Mouse (Mus musculus): ENCODE data around the gene Rtn4r.

Gene Rtn4r

GRCm38 (mm10) chr16:18127241-18127861, at the start of gene Rtn4r:
TSS of gene Rtn4r (plus strand) at chr16:18127642.
- no peak for DNase-seq (ENCODE audit: low spot score in 2 of 2)

GRCm38 (mm10) chr16:18078314-18079015, 49.0 kb upstream of the Rtn4r start:
- DNase-seq (ENCODE audit: low spot score in 2 of 2) = no peak

- DNase-seq (ENCODE audit: low spot score in 2 of 2) = no peak
These were observed 48.1 kb upstream of the Rtn4r start for GRCm38 (mm10) chr16:18079300-18079699.

DNA sequence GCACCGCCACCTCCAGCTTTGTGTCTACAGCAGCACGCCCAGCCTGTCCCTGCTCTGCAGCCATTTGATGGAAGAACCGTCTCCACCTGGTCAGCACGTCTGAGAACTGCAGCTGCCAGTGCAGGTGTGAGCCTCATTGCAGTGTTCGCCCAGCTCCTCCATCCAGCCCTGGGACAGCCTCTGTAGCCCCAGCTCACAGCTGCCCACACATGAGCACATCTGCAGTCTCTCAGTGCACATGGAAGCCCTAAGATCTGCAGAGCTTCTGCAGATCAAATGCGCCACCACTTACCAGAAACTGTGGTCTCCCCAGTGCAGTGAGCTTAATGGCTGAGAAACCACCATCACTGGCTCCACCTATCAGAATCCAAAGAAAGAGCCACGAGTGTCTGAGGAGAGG, 47.3 kb upstream of the Rtn4r start:
- DNase-seq (ENCODE audit: low spot score in 2 of 2) = no peak

GRCm38 (mm10) chr16:18081149-18081827, 46.2 kb upstream of the Rtn4r start:
- DNase-seq (ENCODE audit: low spot score in 2 of 2) = no peak

DNA sequence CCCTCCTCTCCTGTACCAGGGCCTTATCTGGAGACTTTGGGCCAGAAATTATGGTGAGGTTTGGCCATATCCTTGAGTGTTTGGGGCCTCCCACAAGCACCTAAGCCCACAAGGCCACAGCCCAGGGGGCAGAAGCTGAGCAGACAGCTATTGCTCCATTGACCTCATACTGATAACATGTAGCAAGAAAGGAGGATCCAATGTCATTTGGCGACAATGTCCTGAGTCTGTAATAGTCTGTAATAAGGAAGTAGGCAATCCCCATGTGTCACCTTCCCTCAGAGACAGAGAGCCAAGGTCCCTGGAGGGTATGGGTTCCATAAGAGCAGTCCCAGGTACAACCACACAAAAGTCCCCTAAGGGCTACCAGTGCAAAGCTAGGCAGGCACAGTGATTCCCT, 45.2 kb upstream of the Rtn4r start:
- DNase-seq (ENCODE audit: low spot score in 2 of 2) = no peak

DNA sequence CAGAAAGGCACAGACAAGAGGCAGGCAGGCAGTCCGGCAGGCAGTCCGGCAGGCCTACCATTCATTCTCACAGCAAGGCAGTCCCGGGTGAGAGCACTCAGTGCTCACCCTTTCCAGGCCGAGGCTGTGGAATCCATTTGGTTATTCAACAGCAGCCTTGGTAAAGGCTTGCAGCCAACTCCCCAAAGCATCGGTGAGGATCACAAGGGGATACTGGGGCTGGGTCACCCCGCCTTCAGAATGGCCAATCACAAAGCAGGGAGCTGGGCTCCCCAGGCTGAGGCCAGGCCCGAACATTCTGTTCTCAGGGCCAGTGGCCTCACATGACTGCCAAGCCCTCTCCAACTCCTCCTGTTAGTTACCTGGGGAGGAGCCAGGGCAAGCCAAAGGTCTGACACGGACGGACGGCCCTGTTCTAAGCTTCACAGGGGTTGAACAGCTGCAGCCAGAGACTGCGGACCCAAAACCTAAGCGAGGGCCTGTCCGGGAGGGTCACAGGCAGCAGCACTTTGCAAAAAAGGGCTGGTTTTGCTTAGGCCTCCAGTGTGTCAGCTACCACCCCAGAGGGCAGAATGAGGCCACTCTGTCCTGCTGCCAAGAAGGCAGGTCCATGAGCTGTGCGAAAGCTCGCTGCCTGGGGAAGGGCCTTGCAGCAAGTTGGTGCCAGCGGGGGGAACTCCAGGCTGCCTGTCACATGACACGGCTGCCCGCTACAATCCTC, 44.1 kb upstream of the Rtn4r start:
- DNase-seq (ENCODE audit: low spot score in 2 of 2) = no peak

DNA sequence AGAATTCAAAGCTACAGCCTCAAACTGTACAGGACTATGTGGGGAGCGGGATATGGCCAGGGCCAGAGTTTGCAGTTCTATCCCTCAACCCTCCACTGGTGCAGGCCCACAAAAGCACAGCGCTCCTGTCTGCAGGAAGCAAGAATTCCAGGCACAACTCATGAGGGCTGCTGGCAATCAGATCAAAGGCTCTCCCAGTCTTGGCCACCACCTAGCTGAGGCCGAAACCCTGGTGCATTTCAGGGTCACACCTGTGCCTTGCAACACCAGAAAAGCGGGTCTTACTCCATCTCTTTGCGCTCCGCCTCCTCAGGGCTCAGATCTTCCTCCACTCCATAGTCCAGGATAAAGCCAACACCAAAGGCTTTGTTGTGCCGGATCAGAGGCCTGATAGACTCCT, 43.2 kb upstream of the Rtn4r start:
- DNase-seq (ENCODE audit: low spot score in 2 of 2) = no peak

- DNase-seq (ENCODE audit: low spot score in 2 of 2) = no peak
These were observed 40.3 kb upstream of the Rtn4r start for GRCm38 (mm10) chr16:18087101-18087500.

- no peak for DNase-seq (ENCODE audit: low spot score in 2 of 2)
These were observed 31.1 kb upstream of the Rtn4r start for GRCm38 (mm10) chr16:18096348-18096747.

DNA sequence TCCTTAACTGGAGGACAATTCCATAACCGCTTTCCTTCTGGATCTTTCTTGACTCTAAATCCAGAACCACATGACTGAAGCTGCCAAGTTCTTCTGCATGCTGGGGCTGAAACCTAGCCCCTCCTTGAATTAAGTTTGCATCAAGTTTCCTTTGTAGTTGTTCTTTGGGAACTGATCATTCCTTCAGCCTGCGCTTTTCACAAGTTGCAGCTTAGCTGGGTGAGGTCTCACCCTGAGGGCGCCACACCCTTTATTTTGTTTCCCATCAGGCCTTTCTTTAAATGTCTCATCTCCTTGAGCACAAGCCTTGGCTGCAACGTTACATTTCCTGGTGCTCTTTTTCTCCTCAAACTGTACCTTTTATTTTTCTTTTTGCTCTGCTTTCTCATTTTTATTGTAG, 24.6 kb upstream of the Rtn4r start:
- DNase-seq (ENCODE audit: low spot score in 2 of 2) = no peak

GRCm38 (mm10) chr16:18103366-18103765, 24.1 kb upstream of the Rtn4r start:
- DNase-seq (ENCODE audit: low spot score in 2 of 2) = no peak

- DNase-seq (ENCODE audit: low spot score in 2 of 2) = no peak
These were observed 23.6 kb upstream of the Rtn4r start for GRCm38 (mm10) chr16:18103808-18104207.

DNA sequence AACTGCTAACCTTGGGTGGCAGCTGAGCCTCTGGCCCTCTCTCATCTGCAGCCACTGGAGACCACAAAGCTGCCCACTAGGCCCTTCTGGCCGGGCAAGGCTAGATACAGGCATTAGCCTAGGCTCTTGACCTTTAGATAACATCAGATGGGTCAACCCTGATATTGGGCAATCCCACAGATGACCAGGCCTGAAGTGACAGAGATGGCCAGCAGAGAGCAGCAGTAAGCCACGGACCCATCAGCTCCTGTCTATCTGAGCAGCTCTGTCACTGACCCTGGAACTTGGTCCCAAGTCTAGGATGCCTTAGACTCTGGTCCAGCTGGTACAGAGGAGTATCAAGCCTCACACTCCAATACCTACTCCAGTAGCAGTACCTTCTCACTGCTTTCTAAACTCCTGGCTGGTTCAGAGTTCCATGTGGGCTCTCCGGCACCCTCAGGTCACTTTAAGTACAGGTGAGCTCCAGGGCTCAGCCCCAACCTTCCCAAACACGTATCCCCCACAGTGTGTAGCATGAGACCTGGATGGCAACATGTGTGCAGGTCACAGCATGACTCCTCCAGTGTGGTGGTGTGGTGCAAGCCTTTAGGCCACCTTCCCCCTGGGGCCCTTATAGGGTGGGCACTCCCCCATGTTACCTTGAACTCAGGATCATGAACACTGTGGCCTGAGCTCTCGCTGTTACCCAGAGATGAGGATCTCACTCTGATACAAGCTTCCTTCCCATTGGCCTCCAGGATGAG, 19.0 kb upstream of the Rtn4r start:
- peak in 1 of 2 experiments; percentile 41 for DNase-seq (ENCODE audit: low spot score in 2 of 2)

GRCm38 (mm10) chr16:18111042-18111441, 16.4 kb upstream of the Rtn4r start:
- no peak for DNase-seq (ENCODE audit: low spot score in 2 of 2)

DNA sequence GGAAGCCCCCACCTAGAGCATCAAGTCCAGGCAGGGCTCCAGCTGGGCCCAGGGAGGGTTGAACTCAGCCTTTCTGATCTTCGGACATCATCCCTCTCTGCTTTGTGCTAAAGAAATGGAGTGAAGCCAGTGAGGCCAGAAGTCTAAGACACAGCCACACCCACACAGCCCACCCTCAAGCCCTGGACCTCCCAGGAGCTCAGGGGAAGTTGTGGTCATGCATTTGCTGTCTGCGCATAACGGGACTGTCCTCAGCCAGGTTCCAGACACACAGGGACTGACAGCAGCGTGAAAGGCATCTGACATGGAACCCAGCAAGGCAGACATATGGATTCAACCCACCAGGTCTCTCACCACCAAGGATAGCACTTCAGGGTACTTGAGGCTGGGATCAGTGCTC, 11.0 kb upstream of the Rtn4r start:
- no peak for DNase-seq (ENCODE audit: low spot score in 2 of 2)

- DNase-seq (ENCODE audit: low spot score in 2 of 2) = no peak
These were observed 9.2 kb upstream of the Rtn4r start for GRCm38 (mm10) chr16:18118285-18118684.

- no peak for DNase-seq (ENCODE audit: low spot score in 2 of 2)
These were observed 8.3 kb upstream of the Rtn4r start for GRCm38 (mm10) chr16:18119031-18119730.

DNA sequence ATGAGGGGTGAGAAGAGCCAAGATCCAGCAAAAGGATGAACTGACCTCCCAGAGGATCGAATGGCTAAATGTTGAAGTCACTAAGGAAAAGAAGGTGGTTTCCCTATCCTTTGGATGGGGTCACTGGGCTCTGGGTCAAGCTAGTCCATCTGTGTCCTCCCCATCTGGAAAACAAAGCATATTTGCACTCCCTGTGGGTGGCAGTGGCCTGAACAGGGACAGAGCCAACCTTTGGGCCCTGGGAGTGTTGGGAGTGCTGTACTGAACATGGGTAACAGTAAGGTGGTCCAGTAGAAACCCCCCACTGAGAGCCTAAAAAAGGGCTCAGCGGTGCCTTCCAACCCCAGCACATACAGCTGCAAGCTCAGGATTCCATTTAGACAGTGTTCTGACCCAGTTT, 4.7 kb upstream of the Rtn4r start:
- no peak for DNase-seq (ENCODE audit: low spot score in 2 of 2)

DNA sequence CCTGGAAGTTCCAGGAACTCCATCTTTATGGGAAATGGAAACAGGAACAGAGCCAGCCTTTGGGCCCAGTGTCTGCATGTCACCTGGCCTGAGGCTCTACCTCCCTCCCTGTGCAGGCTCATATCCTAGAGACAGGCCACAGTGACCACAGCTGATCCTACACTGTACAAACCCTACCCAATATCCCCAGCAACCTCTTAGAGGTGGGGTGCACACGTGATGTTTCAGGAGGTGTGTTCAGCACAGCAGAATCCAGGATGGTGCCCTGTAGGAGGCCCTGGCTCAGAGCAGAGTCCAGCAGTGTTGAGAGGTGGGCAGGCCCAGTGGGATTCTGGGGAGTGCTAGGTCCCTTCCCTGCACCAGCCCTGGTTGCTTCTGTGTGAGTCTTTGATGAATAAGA, 4.0 kb upstream of the Rtn4r start:
- no peak for DNase-seq (ENCODE audit: low spot score in 2 of 2)

GRCm38 (mm10) chr16:18124040-18124439, 3.4 kb upstream of the Rtn4r start:
- DNase-seq (ENCODE audit: low spot score in 2 of 2) = no peak

Data from spleen, postnatal 14 days (tissue).